Mouse (Mus musculus): ENCODE results near the gene Mxd3. TPM values are rescaled to one million over a fixed set of nuclear protein-coding genes. Genes with fewer than 3 reads are reported as not detected.

Gene Mxd3
- total and polyA plus RNA-seq, 3 experiments, result 3.9 to 9.3 TPM; not detected in 1

DNA sequence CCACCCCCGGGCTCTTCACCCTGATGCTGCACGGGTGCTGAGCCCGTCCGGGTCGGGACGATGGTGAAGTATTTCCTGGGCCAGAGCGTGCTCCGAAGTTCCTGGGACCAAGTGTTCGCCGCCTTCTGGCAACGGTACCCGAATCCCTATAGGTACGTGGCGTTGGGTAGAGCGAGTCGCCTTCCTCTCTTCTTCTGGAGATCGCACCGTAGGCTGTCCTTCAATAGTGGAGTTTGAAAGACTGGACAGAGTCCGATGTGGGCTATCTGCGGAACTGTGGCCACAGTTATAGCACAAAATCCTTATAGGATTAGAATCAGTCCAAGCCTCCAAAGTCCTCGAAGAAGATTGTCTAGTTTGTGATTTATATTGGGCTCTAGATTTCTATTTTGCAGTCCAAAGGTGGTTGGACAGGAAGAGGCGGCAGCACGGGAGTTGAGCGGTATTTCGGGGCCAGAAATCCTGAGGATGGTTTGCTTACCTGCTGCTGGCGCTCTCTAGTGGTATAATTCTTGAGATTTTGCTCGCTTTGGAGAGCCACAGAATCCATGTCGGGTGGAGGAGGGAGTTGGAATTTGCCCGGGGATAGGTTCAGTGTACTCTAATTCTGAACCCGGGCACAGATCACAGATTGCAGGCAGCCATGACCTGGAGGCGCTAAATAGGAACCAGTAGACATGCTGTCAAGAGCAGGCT lies 7.3 kb downstream of the Mxd3 start:
- H3K9me3 ChIP-seq (replicated peaks; ENCODE audit: insufficient read depth, low read length), result no peaks in the 10 kb centered on the region
- peak overlapping the region; percentile 87 for H3K9ac ChIP-seq (ENCODE audit: control insufficient read depth, low read depth, low read length, poor library complexity, severe bottlenecking)
- peaks cover 32% of the 10 kb centered on the region for H3K79me2 ChIP-seq (ENCODE audit: control insufficient read depth, insufficient read depth, low read length, poor library complexity)
- TF ChIP-seq CTCF (IDR thresholded peaks at IDR 0.05 in 2 of 3, conservative IDR thresholded peaks at IDR 0.05 in 1 of 3; ENCODE audit: control insufficient read depth in 1 of 3, insufficient read depth in 1 of 3, low read depth in 2 of 3, low read length in 3 of 3, poor library complexity in 1 of 3, severe bottlenecking in 1 of 3) (peak; percentile 19 to 61 (median 43); a peak in 5 of 6 replicates), EP300 (IDR thresholded peaks at IDR 0.05; ENCODE audit: low read depth in 1 of 2, low read length in 2 of 2) (no peak), SIN3A (IDR thresholded peaks at IDR 0.05; ENCODE audit: low read length) (peak; percentile 21), UBTF (IDR thresholded peaks at IDR 0.05; ENCODE audit: borderline replicate concordance, insufficient read depth, low read depth, low read length) (no peak), SMC3 (IDR thresholded peaks at IDR 0.05; ENCODE audit: low read depth, low read length) (peak; percentile 38), TCF12 (IDR thresholded peaks at IDR 0.05; ENCODE audit: low read depth, low read length) (0 out of 2 replicates have a peak, but pooled peaks have one; percentile 3), ZMIZ1 (IDR thresholded peaks at IDR 0.05; ENCODE audit: low read depth, low read length) (no peak), RAD21 (IDR thresholded peaks at IDR 0.05; ENCODE audit: low read depth, low read length) (peak; percentile 15), ETS1 (IDR thresholded peaks at IDR 0.05; ENCODE audit: low read depth, low read length) (no peak), MXI1 (IDR thresholded peaks at IDR 0.05; ENCODE audit: low read depth, low read length) (peak; percentile 38; the same call in 1 of the 2 replicates)
- peaks cover 0 to 18% of the 10 kb centered on the region in 2 experiments; a peak in 2 of 4 replicates for H3K4me1 ChIP-seq (ENCODE audit: control insufficient read depth in 1 of 2, insufficient read depth in 2 of 2, low read length in 2 of 2)
- no peaks in the 10 kb centered on the region for H3K27me3 ChIP-seq (ENCODE audit: control insufficient read depth in 1 of 2, insufficient read depth in 2 of 2, low read length in 2 of 2)
- H3K27ac ChIP-seq (ENCODE audit: control insufficient read depth, low read depth, low read length), result peak overlapping the region; percentile 51
- peak; percentile 68 for DNase-seq (ENCODE audit: low read depth, low spot score)
- H3K4me3 ChIP-seq (ENCODE audit: control insufficient read depth in 1 of 2, insufficient read depth in 1 of 2, low read depth in 2 of 2, low read length in 2 of 2), result peak overlapping the region; percentile 95 to 99
- peaks cover 4 to 11% of the 10 kb centered on the region in 2 experiments; a peak in 3 of 4 replicates for H3K36me3 ChIP-seq (ENCODE audit: control insufficient read depth in 1 of 2, insufficient read depth in 2 of 2, low read length in 2 of 2)

DNA sequence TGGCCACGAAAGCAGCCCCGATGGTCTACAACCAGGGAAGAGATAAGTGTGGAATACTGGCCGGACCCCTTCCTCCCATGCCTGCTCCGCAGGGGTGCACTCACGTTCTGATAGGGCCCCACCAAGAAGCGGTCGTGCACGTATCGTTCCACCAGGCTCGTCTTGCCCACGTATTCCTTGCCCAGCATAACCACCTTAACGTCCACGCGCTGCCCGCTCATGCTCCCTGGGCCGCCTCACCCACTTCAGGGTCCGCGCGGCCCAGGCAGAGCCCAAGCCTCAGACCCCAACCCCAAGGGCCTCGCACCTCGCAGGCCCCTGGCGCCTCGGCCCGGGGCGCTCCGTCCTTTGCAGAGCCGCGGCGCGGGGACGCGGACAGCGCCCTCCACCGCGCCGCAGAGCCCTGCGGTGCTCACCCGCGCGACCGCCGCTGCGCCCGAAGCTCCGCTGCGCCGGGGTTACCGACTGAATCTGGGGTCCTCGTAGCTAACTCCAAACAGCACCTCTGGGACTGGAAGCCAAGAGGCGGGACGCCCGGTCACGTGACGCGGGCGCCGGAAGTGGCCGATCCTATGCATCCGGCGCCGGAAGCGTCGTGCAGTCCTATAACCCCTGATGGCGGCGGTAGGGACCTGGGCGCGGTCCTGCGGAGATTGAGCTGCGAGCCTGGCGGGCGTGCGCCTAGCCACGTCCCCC lies 8.0 kb downstream of the Mxd3 start, which contains the start of gene Rab24:
Rab24 (minus strand) TSS at position 513 of the 696 bp plus-strand sequence.
- Histone ChIP-seq H3K9me3 (replicated peaks; ENCODE audit: insufficient read depth, low read length) (no peaks in the 10 kb centered on the region), H3K27me3 (ENCODE audit: control insufficient read depth in 1 of 2, insufficient read depth in 2 of 2, low read length in 2 of 2) (no peaks in the 10 kb centered on the region), H3K4me3 (ENCODE audit: control insufficient read depth in 1 of 2, insufficient read depth in 1 of 2, low read depth in 2 of 2, low read length in 2 of 2) (peak within 1 kb of the TSS; percentile 95 to 99), H3K79me2 (ENCODE audit: control insufficient read depth, insufficient read depth, low read length, poor library complexity) (peaks cover 32% of the 10 kb centered on the region), H3K36me3 (ENCODE audit: control insufficient read depth in 1 of 2, insufficient read depth in 2 of 2, low read length in 2 of 2) (peaks cover 4 to 11% of the 10 kb centered on the region in 2 experiments; a peak in 3 of 4 replicates), H3K9ac (ENCODE audit: control insufficient read depth, low read depth, low read length, poor library complexity, severe bottlenecking) (peak within 1 kb of the TSS; percentile 96), H3K4me1 (ENCODE audit: control insufficient read depth in 1 of 2, insufficient read depth in 2 of 2, low read length in 2 of 2) (peaks cover 0 to 15% of the 10 kb centered on the region in 2 experiments; a peak in 2 of 4 replicates), H3K27ac (ENCODE audit: control insufficient read depth, low read depth, low read length) (peak within 1 kb of the TSS; percentile 51)
- TF ChIP-seq TBP (IDR thresholded peaks at IDR 0.05; ENCODE audit: low read depth, low read length) (peak; percentile 90), RCOR1 (IDR thresholded peaks at IDR 0.05; ENCODE audit: low read depth, low read length) (peak; percentile 50; the same call in 1 of the 2 replicates), MXI1 (IDR thresholded peaks at IDR 0.05; ENCODE audit: low read depth, low read length) (peak; percentile 89), ZKSCAN1 (IDR thresholded peaks at IDR 0.05; ENCODE audit: low read depth, low read length) (no peak), POLR2AphosphoS2 (IDR thresholded peaks at IDR 0.05; ENCODE audit: low read length) (peak; percentile 79), ZC3H11A (IDR thresholded peaks at IDR 0.05; ENCODE audit: low read depth, low read length) (no peak), SMC3 (IDR thresholded peaks at IDR 0.05; ENCODE audit: low read depth, low read length) (no peak), MYC (IDR thresholded peaks at IDR 0.05; ENCODE audit: low read depth, low read length) (0 out of 2 replicates have a peak, but pooled peaks have one; percentile 35), E2F4 (IDR thresholded peaks at IDR 0.05; ENCODE audit: borderline replicate concordance, low read depth, low read length) (no peak), POLR2A (IDR thresholded peaks at IDR 0.05; ENCODE audit: control insufficient read depth in 1 of 2, insufficient read depth in 1 of 2, low read depth in 1 of 2, low read length in 2 of 2, poor library complexity in 1 of 2) (peak; percentile 68 to 89; a peak in 3 of 4 replicates), UBTF (IDR thresholded peaks at IDR 0.05; ENCODE audit: borderline replicate concordance, insufficient read depth, low read depth, low read length) (no peak), ELF1 (IDR thresholded peaks at IDR 0.05; ENCODE audit: low read depth, low read length) (peak; percentile 70), USF2 (IDR thresholded peaks at IDR 0.05; ENCODE audit: borderline replicate concordance in 1 of 2, insufficient read depth in 1 of 2, low read depth in 1 of 2, low read length in 2 of 2) (peak; percentile 79 to 94; a peak in 3 of 4 replicates), TCF12 (IDR thresholded peaks at IDR 0.05; ENCODE audit: low read depth, low read length) (peak; percentile 71), HCFC1 (IDR thresholded peaks at IDR 0.05; ENCODE audit: low read depth, low read length) (peak; percentile 87), SIN3A (IDR thresholded peaks at IDR 0.05; ENCODE audit: low read length) (peak; percentile 63; the same call in 1 of the 2 replicates), BHLHE40 (IDR thresholded peaks at IDR 0.05; ENCODE audit: borderline replicate concordance, low read depth, low read length) (peak; percentile 90), ZMIZ1 (IDR thresholded peaks at IDR 0.05; ENCODE audit: low read depth, low read length) (peak; percentile 80; the same call in 1 of the 2 replicates), KAT2A (conservative IDR thresholded peaks at IDR 0.05; ENCODE audit: low read depth, low read length) (peak; percentile 59; the same call in 1 of the 2 replicates), MAFK (IDR thresholded peaks at IDR 0.05; ENCODE audit: borderline replicate concordance, low read depth, low read length) (no peak), USF1 (IDR thresholded peaks at IDR 0.05; ENCODE audit: low read depth, low read length) (peak; percentile 98), MAX (IDR thresholded peaks at IDR 0.05; ENCODE audit: low read length) (peak; percentile 96)
- DNase-seq (ENCODE audit: low read depth, low spot score), result peak; percentile 92

Data from MEL (cell line).